1 mouse cellular context compared by ENCODE assay signal in the genomic region with DNA sequence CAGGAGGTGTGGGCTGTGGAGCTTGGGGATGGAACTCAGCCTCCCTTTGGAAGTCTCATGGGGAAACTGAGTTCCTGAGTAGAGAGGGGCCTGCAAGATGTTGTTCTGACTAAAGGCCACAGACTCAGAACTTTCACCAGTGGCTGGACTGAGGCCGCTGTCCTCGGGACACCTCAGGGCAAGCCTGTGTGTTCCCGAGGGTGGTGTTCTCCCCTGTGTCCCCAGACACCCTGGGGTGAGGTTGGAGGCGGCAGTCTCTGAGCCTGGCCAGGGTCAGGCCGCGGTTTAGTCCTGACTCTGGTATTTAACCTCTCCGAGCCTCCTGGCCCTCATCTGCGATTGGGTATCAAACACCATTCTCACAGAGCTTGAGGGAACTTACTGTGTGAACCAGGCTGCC.
TF ChIP-seq lines count a peak whose summit lies in the region.

No protein-coding gene starts in this region.

TF ChIP-seq in myocyte, 11 proteins besides CTCF, POLR2A, EP300 and RAD21 (continued from another document):
- TF ChIP-seq E2F4 (IDR thresholded peaks at IDR 0.05; ENCODE audit: insufficient read depth) (no peak), MAX (IDR thresholded peaks at IDR 0.05; ENCODE audit: low read depth) (no peak)
